Mouse (Mus musculus) v-Abl transformed pro-B cells (cell line): ENCODE results near the gene Acsm5.
"Not testable (repeated sequence)": the region's sequence is repeated elsewhere in the genome, so short reads cannot be mapped to it uniquely, and the experiment has no call there.

ENCODE experiments used
- in situ Hi-C, 2 experiments: fragments of 400-800 bp; cut with MboI; formaldehyde crosslinking; loops; one replicate each; pipeline ENCODE4 v1.15.1; 2025; ENCODE audit not compliant: unreplicated experiment in 2 of 2

Acsm5 gene

DNA sequence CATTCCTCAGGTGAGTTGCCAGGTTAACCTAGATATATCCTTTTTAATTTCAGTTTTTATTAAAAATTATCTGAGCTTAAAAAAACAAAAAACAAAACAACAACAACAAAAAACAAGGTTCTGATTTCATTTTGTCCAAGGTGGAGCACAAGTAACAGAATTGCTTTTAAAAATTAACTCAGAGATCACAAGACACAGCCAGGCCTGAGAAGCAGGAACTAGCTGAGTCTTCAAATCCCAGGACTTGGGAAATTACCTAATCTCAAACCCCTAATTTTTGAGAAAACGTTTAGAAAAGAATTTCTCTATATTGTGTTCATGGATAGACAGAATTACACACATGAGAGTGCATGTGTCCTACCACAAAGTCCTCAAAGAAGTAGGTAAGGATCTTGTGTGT, 13.7 kb downstream of the Acsm5 start:
- in situ Hi-C loops = loop anchor here in 1 of 2 experiments (25.0 kb wide), 1 partner anchor 1221 kb away; no protein-coding TSS in a partner anchor

DNA sequence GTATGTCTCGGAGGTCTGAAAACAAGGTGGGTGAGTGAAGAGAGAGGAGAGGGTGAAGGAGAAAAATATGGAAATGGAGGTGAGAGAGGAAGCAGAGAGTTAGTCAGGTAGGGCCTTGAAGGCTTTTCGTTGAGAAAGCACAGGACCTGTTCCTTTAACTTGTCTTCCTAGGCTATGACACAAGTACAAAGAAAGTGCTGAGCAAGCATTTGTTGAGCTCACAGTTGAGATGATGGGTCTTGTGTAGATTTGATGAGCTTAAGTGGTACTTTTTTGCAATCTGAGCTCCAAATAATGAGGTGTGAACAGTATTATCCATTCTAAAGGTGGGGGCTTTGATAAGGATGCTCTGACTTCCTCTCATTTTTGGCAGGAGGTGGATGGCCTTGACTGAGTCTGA, 15.1 kb downstream of the Acsm5 start:
- in situ Hi-C loops = loop anchor here in 1 of 2 experiments (25.0 kb wide), 1 partner anchor 1222 kb away; no protein-coding TSS in a partner anchor

DNA sequence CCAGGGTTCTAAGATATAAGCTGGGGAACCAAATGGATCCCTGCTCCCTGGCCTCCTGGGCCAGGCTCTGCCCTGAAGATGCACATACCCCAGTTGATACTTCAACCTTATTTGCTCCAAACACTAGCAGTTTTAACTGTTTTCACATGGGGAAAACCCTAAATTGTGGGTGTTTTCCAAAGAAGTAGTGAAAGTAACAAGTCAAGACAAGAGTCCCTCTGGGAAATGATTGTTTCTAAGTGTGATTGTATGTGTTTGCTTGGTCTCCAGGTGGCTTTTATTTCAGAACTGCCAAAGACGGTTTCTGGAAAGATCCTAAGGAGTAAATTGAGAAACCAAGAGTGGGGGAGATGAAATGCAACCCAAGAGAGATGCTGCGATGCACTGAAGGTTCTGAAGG, 23.2 kb downstream of the Acsm5 start:
- in situ Hi-C loops = loop anchor here in 1 of 2 experiments (25.0 kb wide), 1 partner anchor 1230 kb away; no protein-coding TSS in a partner anchor

DNA sequence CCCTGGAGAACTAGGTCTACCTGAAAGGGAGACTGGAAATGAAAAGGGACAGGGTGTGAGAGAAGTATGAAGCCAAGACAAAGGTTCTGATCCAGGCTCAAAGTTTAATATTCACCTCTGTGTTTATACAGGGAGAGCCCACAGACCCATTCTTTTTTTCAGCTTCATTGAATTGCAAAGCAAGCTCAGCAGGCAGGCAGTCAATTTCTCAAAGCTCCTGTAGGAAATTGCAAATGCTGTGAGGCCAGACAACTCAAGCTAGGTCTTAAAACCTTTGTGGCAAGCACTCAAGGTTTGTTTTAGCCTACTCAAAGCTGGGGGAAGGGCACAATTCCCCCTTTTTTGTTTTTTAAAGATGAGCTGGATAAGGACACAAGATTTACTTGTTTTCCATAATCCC, 26.3 kb downstream of the Acsm5 start:
- in situ Hi-C loops = loop anchor here in 1 of 2 experiments (25.0 kb wide), 1 partner anchor 1233 kb away; no protein-coding TSS in a partner anchor

DNA sequence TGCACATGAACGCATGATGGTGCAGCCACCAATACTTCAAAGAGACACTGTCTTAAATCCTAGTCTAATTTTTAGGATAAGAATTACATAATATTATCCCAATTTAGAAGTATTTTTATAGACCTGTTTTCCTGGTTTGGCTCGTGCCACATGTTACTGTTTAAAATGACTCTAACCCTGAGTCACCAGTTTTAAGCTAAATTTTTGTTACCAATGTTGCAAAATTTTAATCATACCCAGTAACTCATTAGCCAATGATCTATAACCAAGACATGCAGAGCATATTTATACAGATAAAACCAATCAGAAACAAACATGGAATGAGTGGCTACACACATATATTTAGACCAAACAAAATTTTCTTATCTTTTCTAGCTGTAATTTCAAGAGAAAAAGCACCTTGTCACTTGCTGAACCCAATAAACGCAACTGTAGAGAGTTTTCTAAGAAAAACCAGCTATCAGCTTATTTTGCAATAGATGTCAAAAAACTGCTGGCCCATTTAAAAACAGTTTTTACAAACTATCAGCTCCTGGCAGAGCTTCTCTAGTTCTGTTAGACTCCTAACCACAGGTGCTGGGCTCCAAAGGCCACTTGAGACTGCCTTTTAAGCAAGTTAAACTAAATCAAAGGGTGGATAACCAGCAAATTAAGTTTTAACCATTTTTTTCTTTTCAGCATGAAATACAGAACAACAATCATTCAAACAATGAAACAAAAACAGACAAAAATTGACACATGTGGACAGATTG, 31.4 kb downstream of the Acsm5 start:
- in situ Hi-C loops = no loop called here

DNA sequence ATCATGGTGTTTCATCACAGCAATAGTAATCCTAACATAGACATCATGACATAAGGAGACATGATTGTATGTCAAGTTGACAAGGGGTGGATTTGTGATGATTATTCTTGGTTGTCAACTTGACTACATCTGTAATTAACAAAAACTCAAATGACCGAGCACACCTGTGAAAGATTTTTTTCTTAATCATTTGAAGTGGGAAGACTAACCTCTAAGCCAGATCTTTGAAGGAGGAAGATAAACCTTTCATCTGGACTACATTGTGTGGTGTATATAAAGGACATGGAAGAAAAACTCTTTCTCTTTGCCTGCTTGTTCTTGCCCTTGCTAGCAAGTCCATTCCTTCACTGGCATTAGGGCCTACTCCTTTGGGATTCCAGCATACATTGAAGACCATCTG, 34.8 kb downstream of the Acsm5 start, which contains the start of gene Acsm2:
Acsm2 (plus strand) TSS at position 301 of the 400 bp plus-strand sequence.
- in situ Hi-C loops = no loop called here

DNA sequence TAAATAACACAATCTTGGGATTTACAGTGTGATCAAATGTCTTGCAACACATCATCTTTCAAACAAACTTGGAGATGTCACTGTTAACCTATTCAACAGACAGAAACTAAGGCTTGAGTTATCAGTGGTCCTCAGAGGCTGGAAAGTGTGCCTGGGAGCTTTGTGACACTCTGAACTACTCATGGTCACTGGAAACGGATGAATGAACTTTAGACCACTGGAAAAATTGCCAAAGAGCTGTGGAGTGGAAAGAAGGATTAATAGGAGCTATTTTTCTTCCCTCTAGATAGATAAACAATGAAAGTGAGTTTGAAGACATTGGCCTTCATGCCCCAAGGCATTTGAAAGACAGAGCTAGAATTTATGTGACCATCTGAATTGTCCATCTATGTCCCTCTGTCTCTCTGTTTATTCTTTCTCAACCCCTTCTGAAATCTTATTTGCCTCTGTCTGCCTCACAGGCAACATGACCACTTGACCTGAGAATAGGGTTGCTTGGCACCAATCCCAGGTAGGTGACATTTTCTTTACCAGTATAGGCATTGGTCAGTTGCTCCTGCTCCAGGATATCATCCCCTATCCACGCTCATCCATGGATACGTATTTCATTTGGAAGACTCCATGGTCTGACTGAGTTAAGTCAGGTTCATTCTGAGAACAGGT, 40.7 kb downstream of the Acsm5 start:
- in situ Hi-C loops = no loop called here

DNA sequence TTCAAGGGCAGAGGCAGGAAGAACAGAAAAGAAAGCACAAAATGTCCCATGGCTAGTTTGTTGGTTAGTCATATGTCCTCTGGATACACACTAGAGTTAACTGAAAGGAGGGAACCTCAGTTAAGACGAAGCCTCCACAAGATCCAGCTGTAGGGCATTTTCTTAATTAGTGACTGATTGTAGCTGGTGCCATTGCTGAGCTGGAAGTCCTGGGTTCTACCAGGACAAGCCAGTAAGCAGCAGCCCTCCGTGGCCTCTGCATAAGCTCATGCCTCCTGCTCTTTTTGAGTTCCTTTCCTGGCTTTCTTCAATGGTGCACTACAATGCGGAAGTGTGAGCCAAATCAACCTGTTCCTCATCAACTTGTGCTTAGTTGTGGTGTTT, 41.2 kb downstream of the Acsm5 start:
- in situ Hi-C loops = no loop called here

DNA sequence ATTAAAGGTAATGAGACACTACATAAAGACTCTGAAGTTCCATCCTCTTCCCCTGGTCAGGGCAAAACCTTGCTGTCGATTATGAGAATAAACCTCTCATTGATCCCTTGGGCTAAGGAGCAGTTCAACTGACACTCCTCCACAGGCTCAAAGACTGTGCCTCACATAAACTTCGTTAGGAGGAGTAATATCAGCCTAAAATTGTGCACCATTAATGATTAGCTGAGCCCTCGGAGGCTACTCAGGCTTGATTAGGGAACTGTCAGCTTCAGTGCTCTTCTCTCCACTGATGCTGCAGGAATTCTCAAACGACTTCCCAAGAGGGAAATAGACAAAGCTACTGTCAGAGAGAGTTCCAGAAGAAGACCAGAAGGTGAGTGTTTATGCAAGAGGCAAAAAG, 42.2 kb downstream of the Acsm5 start:
- in situ Hi-C loops = no loop called here

DNA sequence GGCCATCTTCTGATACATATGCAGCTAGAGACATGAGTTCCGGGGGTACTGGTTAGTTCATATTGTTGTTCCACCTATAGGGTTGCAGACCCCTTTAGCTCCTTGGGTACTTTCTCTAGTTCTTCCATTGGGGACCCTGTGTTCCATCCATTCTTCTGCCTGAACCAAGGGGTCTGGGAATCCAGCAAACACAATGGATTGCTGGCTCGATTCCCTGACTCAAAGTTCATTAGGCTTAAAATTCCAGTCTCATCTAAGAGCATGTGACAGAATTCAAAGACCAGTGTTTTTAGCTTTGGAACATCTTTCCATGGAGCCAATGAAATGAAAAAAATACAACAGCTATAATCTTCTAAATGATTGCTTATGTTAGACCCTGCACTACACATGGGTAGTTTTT, 43.2 kb downstream of the Acsm5 start:
- in situ Hi-C loops = not testable (repeated sequence)

DNA sequence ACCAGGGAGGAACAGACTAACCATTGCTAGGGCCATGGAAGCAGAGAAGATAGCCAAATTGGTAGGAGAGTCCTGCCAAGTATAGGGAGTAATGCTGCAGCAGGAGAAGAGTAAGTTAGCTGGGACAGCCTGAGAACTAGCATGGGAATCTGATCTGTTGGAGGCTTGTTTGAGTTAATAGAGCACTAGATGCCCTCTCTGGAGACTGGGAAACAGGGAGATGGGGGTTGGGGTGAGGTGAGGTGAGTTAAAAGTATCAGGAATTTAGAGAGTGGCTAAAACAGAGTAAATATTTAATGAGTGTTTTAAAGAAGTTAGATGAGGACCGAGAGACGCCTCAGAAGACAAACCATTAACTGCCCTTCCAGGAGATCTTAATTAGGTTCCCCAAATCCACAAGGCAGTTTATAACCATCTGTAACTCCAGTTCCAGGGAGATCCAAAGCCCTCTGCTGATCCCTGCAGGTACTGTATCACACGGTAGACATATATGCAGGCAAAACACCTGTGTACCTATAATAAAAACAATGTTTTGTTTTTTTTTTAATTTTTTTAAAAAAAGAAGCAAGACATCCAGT, 75.4 kb downstream of the Acsm5 start:
- in situ Hi-C loops = no loop called here
